Mouse (Mus musculus): ENCODE data around the gene Apbb2. TPM values are rescaled to one million over a fixed set of nuclear protein-coding genes. Genes with fewer than 3 reads are reported as not detected.

Apbb2 gene
- total RNA-seq, 2 experiments from 2014 or later: 53.4 to 57.1 TPM

GRCm38 (mm10) chr5:66323131-66323530, 295.5 kb downstream of the Apbb2 start:
- DNase-seq (ENCODE audit: extremely low spot score in 1 of 2, low spot score in 1 of 2): no peak

GRCm38 (mm10) chr5:66319827-66320404, 298.7 kb downstream of the Apbb2 start:
- DNase-seq (ENCODE audit: extremely low spot score in 1 of 2, low spot score in 1 of 2): no peak

- DNase-seq (ENCODE audit: extremely low spot score in 1 of 2, low spot score in 1 of 2): peak in 1 of 2 experiments; percentile 79
Observed at GRCm38 (mm10) chr5:66319341-66319740, 299.2 kb downstream of the Apbb2 start.

- DNase-seq (ENCODE audit: extremely low spot score in 1 of 2, low spot score in 1 of 2): no peak
Observed at GRCm38 (mm10) chr5:66315791-66316190, 302.8 kb downstream of the Apbb2 start.

GRCm38 (mm10) chr5:66310806-66311205, 307.8 kb downstream of the Apbb2 start:
- DNase-seq (ENCODE audit: extremely low spot score in 1 of 2, low spot score in 1 of 2): no peak

GRCm38 (mm10) chr5:66310328-66310727, 308.3 kb downstream of the Apbb2 start:
- no peak for DNase-seq (ENCODE audit: extremely low spot score in 1 of 2, low spot score in 1 of 2)

GRCm38 (mm10) chr5:66305511-66305910, 313.1 kb downstream of the Apbb2 start:
- DNase-seq (ENCODE audit: extremely low spot score in 1 of 2, low spot score in 1 of 2): no peak

GRCm38 (mm10) chr5:66304300-66305067, 314.1 kb downstream of the Apbb2 start:
- DNase-seq (ENCODE audit: extremely low spot score in 1 of 2, low spot score in 1 of 2): no peak

GRCm38 (mm10) chr5:66302873-66303272, 315.7 kb downstream of the Apbb2 start:
- DNase-seq (ENCODE audit: extremely low spot score in 1 of 2, low spot score in 1 of 2): no peak

- DNase-seq (ENCODE audit: extremely low spot score in 1 of 2, low spot score in 1 of 2): no peak
Observed at GRCm38 (mm10) chr5:66302085-66302815, 316.3 kb downstream of the Apbb2 start.

- DNase-seq (ENCODE audit: extremely low spot score in 1 of 2, low spot score in 1 of 2): no peak
Observed at GRCm38 (mm10) chr5:66300576-66300975, 318.0 kb downstream of the Apbb2 start.

- no peak for DNase-seq (ENCODE audit: extremely low spot score in 1 of 2, low spot score in 1 of 2)
Observed at GRCm38 (mm10) chr5:66298856-66299255, 319.7 kb downstream of the Apbb2 start.

GRCm38 (mm10) chr5:66296116-66296515, 322.5 kb downstream of the Apbb2 start:
- DNase-seq (ENCODE audit: extremely low spot score in 1 of 2, low spot score in 1 of 2): no peak

- no peak for DNase-seq (ENCODE audit: extremely low spot score in 1 of 2, low spot score in 1 of 2)
Observed at GRCm38 (mm10) chr5:66294952-66295351, 323.6 kb downstream of the Apbb2 start.

- no peak for DNase-seq (ENCODE audit: extremely low spot score in 1 of 2, low spot score in 1 of 2)
Observed at GRCm38 (mm10) chr5:66294106-66294625, 324.4 kb downstream of the Apbb2 start.

- DNase-seq (ENCODE audit: extremely low spot score in 1 of 2, low spot score in 1 of 2): no peak
Observed at GRCm38 (mm10) chr5:66280742-66281141, 337.8 kb downstream of the Apbb2 start.

GRCm38 (mm10) chr5:66279650-66280049, 338.9 kb downstream of the Apbb2 start:
- DNase-seq (ENCODE audit: extremely low spot score in 1 of 2, low spot score in 1 of 2): no peak

GRCm38 (mm10) chr5:66274417-66274816, 344.2 kb downstream of the Apbb2 start:
- no peak for DNase-seq (ENCODE audit: extremely low spot score in 1 of 2, low spot score in 1 of 2)

- no peak for DNase-seq (ENCODE audit: extremely low spot score in 1 of 2, low spot score in 1 of 2)
Observed at GRCm38 (mm10) chr5:66271141-66271540, 347.4 kb downstream of the Apbb2 start.

GRCm38 (mm10) chr5:66269616-66270015, 349.0 kb downstream of the Apbb2 start:
- DNase-seq (ENCODE audit: extremely low spot score in 1 of 2, low spot score in 1 of 2): no peak

GRCm38 (mm10) chr5:66263398-66263797, 355.2 kb downstream of the Apbb2 start:
- peak in 1 of 2 experiments; percentile 56 for DNase-seq (ENCODE audit: extremely low spot score in 1 of 2, low spot score in 1 of 2)

Measured in layer of hippocampus, postnatal 25 days (tissue).